Comparison of ENCODE assay signal across 16 mouse cellular contexts in genomic region chr16:57433173-57433572, GRCm38 (mm10).
"Had no signal": no experiment of that assay in that cellular context is flagged by ENCODE, and none has a peak within 500 bp of the region (broad histone marks: within the 10 kb centered on the region; RNA-seq: fewer than 3 reads in every experiment).

No protein-coding gene starts in this region.

- DNase-seq: lung, adult 18-20 months; lung, embryonic 14.5 days; lung, postnatal 10 days; lung, postnatal 4 days; midbrain, embryonic 14.5 days; right cerebral cortex, postnatal 14 days; spleen, adult 18-20 months; thymus, adult 18-20 months; thymus, postnatal 14 days; thymus, postnatal 36 days had no signal

- H3K4me2 ChIP-seq: lung, embryonic 14.5 days; midbrain, embryonic 11.5 days; neural tube, embryonic 13.5 days had no signal

- H3K36me3 ChIP-seq: neural tube, embryonic 13.5 days had no signal

- H3K9me3 ChIP-seq: megakaryocyte, embryonic 14.5 days; neural tube, embryonic 13.5 days had no signal

- H3K27me3 ChIP-seq: megakaryocyte, embryonic 14.5 days; neural tube, embryonic 13.5 days had no signal

- H3K27ac ChIP-seq: liver, embryonic 14.5 days; neural tube, embryonic 13.5 days had no signal

- ATAC-seq: midbrain, embryonic 16.5 days had no signal

- H3K9ac ChIP-seq: liver, embryonic 14.5 days; lung, embryonic 14.5 days; neural tube, embryonic 13.5 days had no signal

- H3K4me3 ChIP-seq: megakaryocyte, embryonic 14.5 days; myocyte; neural tube, embryonic 13.5 days had no signal
